Mouse (Mus musculus): ENCODE results near the gene H13. TPM values are rescaled to one million over a fixed set of nuclear protein-coding genes. Genes with fewer than 3 reads are reported as not detected.

The H13 gene
- 96.3 and 98.8 TPM in 2 replicates for polyA plus RNA-seq (2015; fragmentation: Nextera tagmentation; extraction: Ambion mirVana)

GRCm38 (mm10) chr2:152669256-152669638, at the start of gene H13:
Gene H13 (plus strand): TSS chr2:152669461.
- Histone ChIP-seq H3K9ac (ENCODE audit: low read length) (peak within 1 kb of the TSS; percentile 95), H3K27ac (ENCODE audit: low read length) (peak within 1 kb of the TSS; percentile 90), H3K4me1 (replicated peaks; ENCODE audit: control insufficient read depth, insufficient read depth, low read length) (peaks cover 28% of the 10 kb centered on the region), H3K9me3 (ENCODE audit: control insufficient read depth, low read length) (no peaks in the 10 kb centered on the region), H3K4me2 (ENCODE audit: low read depth, low read length) (peak within 1 kb of the TSS; percentile 71), H3K36me3 (ENCODE audit: control insufficient read depth, insufficient read depth, low read length) (peaks cover 3% of the 10 kb centered on the region; the same call in 1 of the 2 replicates), H3K4me3 (ENCODE audit: low read length) (peak within 1 kb of the TSS; percentile 88), H3K27me3 (ENCODE audit: control insufficient read depth, insufficient read depth, low read depth, low read length) (no peaks in the 10 kb centered on the region)
- peak; percentile 83 for ATAC-seq (ENCODE audit: low read depth)
- WGBS = 0% methylated on average over 35 of the region's 35 CpGs

DNA sequence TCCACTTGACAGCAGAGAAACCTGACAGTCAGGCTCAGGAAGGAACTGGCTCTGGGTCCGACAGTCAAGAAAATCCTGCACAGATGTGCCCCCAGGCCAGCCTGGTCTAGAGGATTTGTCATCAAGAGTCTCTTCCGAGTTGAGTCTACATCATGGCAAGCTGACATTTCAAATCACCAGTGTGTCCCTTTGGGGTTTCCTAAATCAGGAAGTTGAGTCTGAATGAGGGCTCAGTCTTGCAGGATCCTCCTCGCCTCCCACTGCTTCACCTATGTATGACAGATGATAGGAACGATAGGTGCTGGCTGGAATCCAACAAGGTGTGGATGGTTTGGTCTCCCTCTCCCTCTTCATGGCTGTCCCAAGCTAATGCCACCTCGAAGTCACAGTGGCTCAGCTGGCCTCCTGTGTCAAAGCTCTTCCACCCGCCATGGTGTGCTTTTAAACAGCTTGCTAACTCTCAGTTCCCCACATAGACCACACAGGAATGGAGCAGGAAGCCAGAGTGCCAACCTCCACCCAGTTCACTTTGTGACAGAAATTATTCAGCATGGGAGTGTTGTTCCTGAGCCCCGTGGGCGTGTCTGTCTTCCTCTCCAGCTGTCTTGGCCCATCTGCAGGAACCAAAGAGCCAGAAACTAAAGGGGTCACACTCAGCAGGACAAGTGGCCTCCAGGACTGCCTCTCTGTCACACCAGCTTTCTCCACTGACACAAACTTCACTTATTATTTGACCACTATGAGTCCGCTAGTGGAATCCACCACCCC, 48.7 kb upstream of the H13 start:
- no peak overlapping the region for H3K27ac ChIP-seq (ENCODE audit: low read length)
- H3K36me3 ChIP-seq (ENCODE audit: control insufficient read depth, insufficient read depth, low read length) = no peaks in the 10 kb centered on the region
- H3K27me3 ChIP-seq (ENCODE audit: control insufficient read depth, insufficient read depth, low read depth, low read length) = peaks cover 4% of the 10 kb centered on the region; the same call in 1 of the 2 replicates
- H3K4me2 ChIP-seq (ENCODE audit: low read depth, low read length) = no peak overlapping the region
- no peak for ATAC-seq (ENCODE audit: low read depth)
- H3K4me3 ChIP-seq (ENCODE audit: low read length) = no peak overlapping the region
- no peak overlapping the region for H3K9ac ChIP-seq (ENCODE audit: low read length)
- no peaks in the 10 kb centered on the region for H3K9me3 ChIP-seq (ENCODE audit: control insufficient read depth, low read length)
- no peaks in the 10 kb centered on the region for H3K4me1 ChIP-seq (replicated peaks; ENCODE audit: control insufficient read depth, insufficient read depth, low read length)
- WGBS = 59% methylated on average over 9 of the region's 9 CpGs

- H3K36me3 ChIP-seq (ENCODE audit: control insufficient read depth, insufficient read depth, low read length) = no peaks in the 10 kb centered on the region
- WGBS = 86% methylated on average over 13 of the region's 13 CpGs
- peaks cover 18% of the 10 kb centered on the region for H3K27me3 ChIP-seq (ENCODE audit: control insufficient read depth, insufficient read depth, low read depth, low read length)
- no peak overlapping the region for H3K27ac ChIP-seq (ENCODE audit: low read length)
- H3K4me2 ChIP-seq (ENCODE audit: low read depth, low read length) = no peak overlapping the region
- peaks cover 7% of the 10 kb centered on the region; the same call in 1 of the 2 replicates for H3K4me1 ChIP-seq (replicated peaks; ENCODE audit: control insufficient read depth, insufficient read depth, low read length)
- ATAC-seq (ENCODE audit: low read depth) = no peak
- no peak overlapping the region for H3K9ac ChIP-seq (ENCODE audit: low read length)
- no peaks in the 10 kb centered on the region for H3K9me3 ChIP-seq (ENCODE audit: control insufficient read depth, low read length)
- H3K4me3 ChIP-seq (ENCODE audit: low read length) = no peak overlapping the region
Measured at GRCm38 (mm10) chr2:152622151-152622550, 47.1 kb upstream of the H13 start.

- Histone ChIP-seq H3K27me3 (ENCODE audit: control insufficient read depth, insufficient read depth, low read depth, low read length) (peaks cover 25% of the 10 kb centered on the region), H3K4me3 (ENCODE audit: low read length) (no peak within 1 kb of the TSS), H3K36me3 (ENCODE audit: control insufficient read depth, insufficient read depth, low read length) (no peaks in the 10 kb centered on the region), H3K27ac (ENCODE audit: low read length) (no peak within 1 kb of the TSS), H3K9me3 (ENCODE audit: control insufficient read depth, low read length) (no peaks in the 10 kb centered on the region), H3K4me2 (ENCODE audit: low read depth, low read length) (no peak within 1 kb of the TSS), H3K9ac (ENCODE audit: low read length) (no peak within 1 kb of the TSS), H3K4me1 (replicated peaks; ENCODE audit: control insufficient read depth, insufficient read depth, low read length) (peaks cover 7% of the 10 kb centered on the region; the same call in 1 of the 2 replicates)
- 78% methylated on average over 7 of the region's 7 CpGs for WGBS
- ATAC-seq (ENCODE audit: low read depth) = no peak
Measured at GRCm38 (mm10) chr2:152622953-152623352, 46.3 kb upstream of the H13 start, which contains the start of gene Defb25. Gene Defb25 (minus strand): TSS chr2:152623053.

DNA sequence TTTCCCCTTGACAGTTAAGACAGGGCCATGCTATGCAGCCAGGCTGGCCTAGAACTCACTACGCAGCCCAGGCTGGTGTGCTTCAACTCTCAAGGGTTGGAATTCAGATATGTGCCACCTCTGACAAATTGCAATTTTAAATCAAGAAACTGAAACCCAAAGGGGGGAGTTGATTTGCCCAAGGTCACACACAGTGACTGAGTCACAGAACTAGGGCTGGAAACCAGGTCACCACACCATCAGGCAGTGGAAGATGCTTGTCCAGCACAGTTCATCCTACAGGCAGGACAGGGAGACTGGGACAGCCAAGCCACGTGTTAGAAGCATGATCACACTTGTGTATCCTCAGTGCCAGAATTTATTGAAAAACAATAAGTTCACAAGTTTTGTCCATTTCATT, 44.7 kb upstream of the H13 start:
- Histone ChIP-seq H3K36me3 (ENCODE audit: control insufficient read depth, insufficient read depth, low read length) (no peaks in the 10 kb centered on the region), H3K27ac (ENCODE audit: low read length) (no peak overlapping the region), H3K4me3 (ENCODE audit: low read length) (no peak overlapping the region), H3K4me2 (ENCODE audit: low read depth, low read length) (no peak overlapping the region), H3K27me3 (ENCODE audit: control insufficient read depth, insufficient read depth, low read depth, low read length) (peaks cover 32% of the 10 kb centered on the region), H3K9ac (ENCODE audit: low read length) (no peak overlapping the region), H3K4me1 (replicated peaks; ENCODE audit: control insufficient read depth, insufficient read depth, low read length) (peaks cover 7% of the 10 kb centered on the region; the same call in 1 of the 2 replicates), H3K9me3 (ENCODE audit: control insufficient read depth, low read length) (no peaks in the 10 kb centered on the region)
- ATAC-seq (ENCODE audit: low read depth) = no peak
- 75% methylated on average over 2 of the region's 2 CpGs for WGBS

DNA sequence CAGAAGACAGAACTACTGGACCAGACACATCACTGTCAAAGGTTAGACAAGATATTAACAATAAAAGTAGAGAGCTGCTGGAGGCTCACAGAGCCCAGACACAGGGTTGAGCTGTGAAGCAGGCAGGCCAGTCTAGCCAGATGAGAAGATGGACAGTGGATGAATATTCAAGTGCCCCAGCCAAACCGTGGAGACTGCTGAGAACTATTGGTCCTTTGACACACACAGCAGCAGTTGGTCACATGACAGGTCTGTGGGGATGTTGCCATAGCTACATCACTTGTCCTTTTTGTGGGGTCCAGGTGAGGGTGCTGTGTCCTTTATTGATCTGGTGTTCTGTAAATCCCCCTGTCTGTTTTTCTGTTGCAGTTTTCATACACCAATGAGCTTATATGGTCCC, 44.0 kb upstream of the H13 start:
- Histone ChIP-seq H3K4me1 (replicated peaks; ENCODE audit: control insufficient read depth, insufficient read depth, low read length) (peaks cover 7% of the 10 kb centered on the region; the same call in 1 of the 2 replicates), H3K27ac (ENCODE audit: low read length) (no peak overlapping the region), H3K36me3 (ENCODE audit: control insufficient read depth, insufficient read depth, low read length) (no peaks in the 10 kb centered on the region), H3K9ac (ENCODE audit: low read length) (no peak overlapping the region), H3K4me2 (ENCODE audit: low read depth, low read length) (no peak overlapping the region), H3K27me3 (ENCODE audit: control insufficient read depth, insufficient read depth, low read depth, low read length) (peaks cover 32% of the 10 kb centered on the region), H3K4me3 (ENCODE audit: low read length) (no peak overlapping the region), H3K9me3 (ENCODE audit: control insufficient read depth, low read length) (no peaks in the 10 kb centered on the region)
- ATAC-seq (ENCODE audit: low read depth) = no peak
- 17% methylated on average over 1 of the region's 1 CpGs for WGBS

GRCm38 (mm10) chr2:152626774-152627591, 42.3 kb upstream of the H13 start, which contains the start of gene Rem1:
Gene Rem1 (plus strand): TSS chr2:152626951.
- peaks cover 7% of the 10 kb centered on the region; the same call in 1 of the 2 replicates for H3K4me1 ChIP-seq (replicated peaks; ENCODE audit: control insufficient read depth, insufficient read depth, low read length)
- peak within 1 kb of the TSS; percentile 53 for H3K4me3 ChIP-seq (ENCODE audit: low read length)
- no peaks in the 10 kb centered on the region for H3K9me3 ChIP-seq (ENCODE audit: control insufficient read depth, low read length)
- H3K27me3 ChIP-seq (ENCODE audit: control insufficient read depth, insufficient read depth, low read depth, low read length) = peaks cover 32% of the 10 kb centered on the region
- no peak within 1 kb of the TSS for H3K27ac ChIP-seq (ENCODE audit: low read length)
- peak; percentile 80 for ATAC-seq (ENCODE audit: low read depth)
- H3K36me3 ChIP-seq (ENCODE audit: control insufficient read depth, insufficient read depth, low read length) = no peaks in the 10 kb centered on the region
- under 1% methylated on average over 58 of the region's 59 CpGs for WGBS
- H3K9ac ChIP-seq (ENCODE audit: low read length) = peak within 1 kb of the TSS; percentile 68
- peak within 1 kb of the TSS; percentile 80 for H3K4me2 ChIP-seq (ENCODE audit: low read depth, low read length)

- no peak overlapping the region for H3K9ac ChIP-seq (ENCODE audit: low read length)
- H3K27me3 ChIP-seq (ENCODE audit: control insufficient read depth, insufficient read depth, low read depth, low read length) = peaks cover 32% of the 10 kb centered on the region
Measured at GRCm38 (mm10) chr2:152628066-152628465, 41.2 kb upstream of the H13 start.

GRCm38 (mm10) chr2:152629239-152629638, 40.0 kb upstream of the H13 start:
- Histone ChIP-seq H3K4me3 (ENCODE audit: low read length) (no peak overlapping the region), H3K27me3 (ENCODE audit: control insufficient read depth, insufficient read depth, low read depth, low read length) (peaks cover 32% of the 10 kb centered on the region), H3K36me3 (ENCODE audit: control insufficient read depth, insufficient read depth, low read length) (no peaks in the 10 kb centered on the region), H3K9ac (ENCODE audit: low read length) (no peak overlapping the region), H3K4me1 (replicated peaks; ENCODE audit: control insufficient read depth, insufficient read depth, low read length) (peaks cover 15% of the 10 kb centered on the region), H3K27ac (ENCODE audit: low read length) (no peak overlapping the region), H3K4me2 (ENCODE audit: low read depth, low read length) (no peak overlapping the region), H3K9me3 (ENCODE audit: control insufficient read depth, low read length) (no peaks in the 10 kb centered on the region)
- WGBS = 46% methylated on average over 3 of the region's 3 CpGs
- ATAC-seq (ENCODE audit: low read depth) = no peak

More at GRCm38 (mm10) chr2:152628066-152628465, 41.2 kb upstream of the H13 start:
- Histone ChIP-seq H3K36me3 (ENCODE audit: control insufficient read depth, insufficient read depth, low read length) (no peaks in the 10 kb centered on the region), H3K9me3 (ENCODE audit: control insufficient read depth, low read length) (no peaks in the 10 kb centered on the region), H3K27ac (ENCODE audit: low read length) (no peak overlapping the region), H3K4me2 (ENCODE audit: low read depth, low read length) (peak overlapping the region; percentile 80), H3K4me1 (replicated peaks; ENCODE audit: control insufficient read depth, insufficient read depth, low read length) (peaks cover 10% of the 10 kb centered on the region), H3K4me3 (ENCODE audit: low read length) (no peak overlapping the region)
- 49% methylated on average over 17 of the region's 17 CpGs for WGBS
- no peak for ATAC-seq (ENCODE audit: low read depth)

Measured in lung, embryonic 16.5 days (tissue).